Mouse (Mus musculus) embryonic facial prominence, embryonic 11.5 days (tissue): ENCODE measurements around the gene Dnm1. TPM values are rescaled to one million over a fixed set of nuclear protein-coding genes. Genes with fewer than 3 reads are reported as not detected.
A peak's percentile ranks its signal among the peaks of the same experiment; 100 is the strongest.

Experiments
- ATAC-seq: fragments of 200-750 bp; cut with Nextera tagmentation; replicated peaks from 2 replicates; pipeline ENCODE4 v1.8.0; 2017; ENCODE audit warnings: low read depth; ENCODE audit not compliant: insufficient number of reproducible peaks, low FRiP score, low TSS enrichment
- DNase-seq: peaks from one replicate; pipeline ENCODE4 v3.0.0-alpha.2; 2015; ENCODE audit warnings: low spot score
- H3K27ac ChIP-seq: fragments of 300-500 bp; sonication (generic); replicated peaks from 2 replicates; pipeline ENCODE4 v1.5.1; 2014; ENCODE audit warnings: mild to moderate bottlenecking, low read depth, low read length, control low read depth
- H3K27me3 ChIP-seq: fragments of 300-500 bp; sonication (generic); 2 replicates; pipeline ENCODE4 v1.6.1; 2014; ENCODE audit warnings: mild to moderate bottlenecking, low read length, moderate library complexity, mixed read lengths; ENCODE audit not compliant: control insufficient read depth, insufficient read depth
- H3K36me3 ChIP-seq: fragments of 300-500 bp; sonication (generic); replicated peaks from 2 replicates; pipeline ENCODE4 v1.6.1; 2014; ENCODE audit warnings: low read depth, mild to moderate bottlenecking, low read length, moderate library complexity, mixed read lengths; ENCODE audit not compliant: control insufficient read depth, insufficient read depth
- H3K4me1 ChIP-seq: fragments of 300-500 bp; sonication (generic); 2 replicates; pipeline ENCODE4 v1.6.1; 2014; ENCODE audit warnings: low read length, mixed read lengths; ENCODE audit not compliant: control insufficient read depth, insufficient read depth
- H3K4me2 ChIP-seq: fragments of 300-500 bp; sonication (generic); 2 replicates; pipeline ENCODE4 v1.6.1; 2014; ENCODE audit warnings: low read depth, mild to moderate bottlenecking, control low read depth, low read length, moderate library complexity
- H3K4me3 ChIP-seq: fragments of 300-500 bp; sonication (generic); 2 replicates; pipeline ENCODE4 v1.5.1; 2014; ENCODE audit warnings: low read depth, low read length, control low read depth
- H3K9ac ChIP-seq: fragments of 300-500 bp; sonication (generic); replicated peaks from 2 replicates; pipeline ENCODE4 v1.6.1; 2014; ENCODE audit warnings: mild to moderate bottlenecking, control low read depth, low read length
- H3K9me3 ChIP-seq: fragments of 300-500 bp; sonication (generic); replicated peaks from 2 replicates; pipeline ENCODE4 v1.6.1; 2016; ENCODE audit warnings: mild to moderate bottlenecking, low read length, inconsistent platforms, mixed read lengths; ENCODE audit not compliant: control insufficient read depth
- WGBS: fragments of 180-500 bp; shearing (Covaris S2); extraction: QIAGEN DNeasy Blood & Tissue Kit; methylation state at CpG from one replicate; pipeline ENCODE4 v1.1.7; 2014; 5-methylcytosine and 5-hydroxymethylcytosine counted together
- polyA plus RNA-seq: library from polyadenylated mRNA; unstranded; fragments of >200 nt; fragmentation: Nextera tagmentation; extraction: Ambion mirVana; gene quantifications from 2 replicates; pipeline ENCODE4 v1.2.1, GENCODE M21; 2014

Gene Dnm1
- polyA plus RNA-seq, 1 experiment from 2014 or later = 31.0 TPM

- H3K4me1 ChIP-seq = no peaks in the 10 kb centered on the region
- H3K9me3 ChIP-seq = no peaks in the 10 kb centered on the region
- H3K4me2 ChIP-seq = no peak overlapping the region
- H3K27ac ChIP-seq = no peak overlapping the region
- no peak overlapping the region for H3K9ac ChIP-seq
- no peak overlapping the region for H3K4me3 ChIP-seq
- 77% methylated on average over 6 of the region's 6 CpGs for WGBS
- H3K27me3 ChIP-seq = no peaks in the 10 kb centered on the region
- ATAC-seq = 0 out of 2 replicates have a peak, but pooled peaks have one; percentile 16
- no peak for DNase-seq
- H3K36me3 ChIP-seq = peaks cover 5% of the 10 kb centered on the region
Measured at GRCm38 (mm10) chr2:32342539-32343350, 10.4 kb downstream of the Dnm1 start.

- 85% methylated on average over 4 of the region's 4 CpGs for WGBS
- no peak overlapping the region for H3K27ac ChIP-seq
- H3K4me3 ChIP-seq = no peak overlapping the region
- H3K9me3 ChIP-seq = no peaks in the 10 kb centered on the region
- no peaks in the 10 kb centered on the region for H3K27me3 ChIP-seq
- ATAC-seq (no peak), DNase-seq (no peak)
- H3K9ac ChIP-seq = no peak overlapping the region
- H3K36me3 ChIP-seq = peaks cover 5% of the 10 kb centered on the region
- H3K4me1 ChIP-seq = no peaks in the 10 kb centered on the region
- H3K4me2 ChIP-seq = no peak overlapping the region
Measured at GRCm38 (mm10) chr2:32342039-32342438, 11.1 kb downstream of the Dnm1 start.

- DNase-seq = no peak
- H3K4me3 ChIP-seq = no peak overlapping the region
- ATAC-seq = no peak
- H3K4me1 ChIP-seq = no peaks in the 10 kb centered on the region
- WGBS = 90% methylated on average over 4 of the region's 4 CpGs
- no peaks in the 10 kb centered on the region for H3K9me3 ChIP-seq
- H3K27me3 ChIP-seq = no peaks in the 10 kb centered on the region
- H3K27ac ChIP-seq = no peak overlapping the region
- no peak overlapping the region for H3K4me2 ChIP-seq
- H3K9ac ChIP-seq = no peak overlapping the region
- peaks cover 5% of the 10 kb centered on the region for H3K36me3 ChIP-seq
Measured at GRCm38 (mm10) chr2:32341634-32341939, 11.6 kb downstream of the Dnm1 start.

- H3K4me3 ChIP-seq = no peak overlapping the region
- H3K4me2 ChIP-seq = no peak overlapping the region
- DNase-seq (no peak), ATAC-seq (no peak)
- H3K27ac ChIP-seq = no peak overlapping the region
- H3K4me1 ChIP-seq = no peaks in the 10 kb centered on the region
- no peak overlapping the region for H3K9ac ChIP-seq
- WGBS = 77% methylated on average over 13 of the region's 13 CpGs
- H3K9me3 ChIP-seq = no peaks in the 10 kb centered on the region
- H3K36me3 ChIP-seq = peaks cover 5% of the 10 kb centered on the region
- H3K27me3 ChIP-seq = no peaks in the 10 kb centered on the region
Measured at GRCm38 (mm10) chr2:32340836-32341633, 12.1 kb downstream of the Dnm1 start.

- peaks cover 5% of the 10 kb centered on the region for H3K36me3 ChIP-seq
- no peaks in the 10 kb centered on the region for H3K4me1 ChIP-seq
- no peak overlapping the region for H3K4me3 ChIP-seq
- H3K9me3 ChIP-seq = no peaks in the 10 kb centered on the region
- no peak overlapping the region for H3K9ac ChIP-seq
- ATAC-seq (no peak), DNase-seq (no peak)
- 38% methylated on average over 26 of the region's 26 CpGs for WGBS
- no peaks in the 10 kb centered on the region for H3K27me3 ChIP-seq
- no peak overlapping the region for H3K4me2 ChIP-seq
- H3K27ac ChIP-seq = no peak overlapping the region
Measured at GRCm38 (mm10) chr2:32339912-32340642, 13.1 kb downstream of the Dnm1 start.

GRCm38 (mm10) chr2:32335888-32336287 lies 17.2 kb downstream of the Dnm1 start:
- no peak for DNase-seq
- ATAC-seq = no peak
- Histone ChIP-seq H3K9me3 (no peaks in the 10 kb centered on the region), H3K4me2 (no peak overlapping the region), H3K4me1 (no peaks in the 10 kb centered on the region), H3K36me3 (peaks cover 5% of the 10 kb centered on the region), H3K27ac (no peak overlapping the region), H3K4me3 (no peak overlapping the region), H3K9ac (no peak overlapping the region), H3K27me3 (no peaks in the 10 kb centered on the region)
- 59% methylated on average over 15 of the region's 15 CpGs for WGBS

- no peak overlapping the region for H3K27ac ChIP-seq
- ATAC-seq (no peak), DNase-seq (no peak)
- H3K36me3 ChIP-seq = no peaks in the 10 kb centered on the region; the same call in 1 of the 2 replicates
- H3K9me3 ChIP-seq = no peaks in the 10 kb centered on the region
- no peak overlapping the region for H3K4me2 ChIP-seq
- no peaks in the 10 kb centered on the region for H3K27me3 ChIP-seq
- H3K9ac ChIP-seq = no peak overlapping the region
- 85% methylated on average over 5 of the region's 5 CpGs for WGBS
- H3K4me3 ChIP-seq = no peak overlapping the region
- H3K4me1 ChIP-seq = peaks cover 8% of the 10 kb centered on the region
Measured at GRCm38 (mm10) chr2:32332159-32332558, 21.0 kb downstream of the Dnm1 start.
